Mouse (Mus musculus): ENCODE measurements around the gene Pan2.

GRCm38 (mm10) chr10:128297221-128297620 lies 5.9 kb upstream of the Pan2 start:
- no peak for TF ChIP-seq CTCF (IDR thresholded peaks at IDR 0.05; ENCODE audit: borderline replicate concordance, control insufficient read depth, extremely low read depth, insufficient read depth, low read length, poor library complexity)
- no peak for TF ChIP-seq POLR2A (IDR thresholded peaks at IDR 0.05; ENCODE audit: control insufficient read depth, extremely low read depth, insufficient read depth, low read length, poor library complexity)
